In the genomic region with DNA sequence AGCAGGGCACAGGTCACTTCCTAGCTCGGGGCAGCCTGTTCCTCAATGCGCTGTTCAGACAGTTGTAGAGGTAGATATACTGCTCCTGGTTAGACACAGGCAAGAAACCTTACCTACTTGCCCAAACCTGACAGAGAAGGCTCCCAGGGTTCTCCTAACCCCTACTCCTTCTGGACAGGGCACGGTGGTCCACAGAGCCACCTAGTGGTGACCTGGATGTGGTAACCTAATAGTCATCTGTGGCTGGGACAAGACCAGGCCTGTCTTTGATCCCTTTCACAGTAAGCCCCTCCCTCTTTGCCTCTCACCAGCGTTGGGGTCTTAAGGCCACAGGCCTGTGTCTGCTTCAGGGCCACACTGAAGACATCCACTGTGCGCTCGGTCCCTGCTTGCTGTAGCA, we compare ENCODE assay signal across 8 mouse cellular contexts. TPM values are rescaled to one million over a fixed set of nuclear protein-coding genes. Genes with fewer than 3 reads are reported as not detected.
DNase-seq lines count a peak whose midpoint lies in the region; ATAC-seq and TF ChIP-seq lines count a peak whose summit lies in the region.

No protein-coding gene starts in this region.

- H3K9me3 ChIP-seq in midbrain, postnatal 0 days (ENCODE audit: low read length), result no peaks in the 10 kb centered on the region

- peak; percentile 55 for DNase-seq in gastrocnemius, adult 18-20 months (ENCODE audit: low spot score)
- DNase-seq in gastrocnemius, postnatal 36 days, result no peak
- DNase-seq in spleen, adult 2 months (ENCODE audit: low read depth in 1 of 2, low spot score in 2 of 2), result peak in 1 of 2 experiments; percentile 49
- no peak for DNase-seq in spleen, postnatal 4 days (ENCODE audit: low spot score in 2 of 2)
- peak; percentile 75 for DNase-seq in embryo, embryonic 10.5 days (ENCODE audit: low spot score)
- peak; percentile 35 for DNase-seq in midbrain, postnatal 0 days (ENCODE audit: low spot score)
- no peak for DNase-seq in urinary bladder, postnatal 4 days (ENCODE audit: low spot score in 2 of 2)

- peak; percentile 44; the same call in 1 of the 2 replicates for TF ChIP-seq CTCF in spleen, adult 2 months (IDR thresholded peaks at IDR 0.05; ENCODE audit: extremely low read depth, insufficient read depth, insufficient read length, insufficient replicate concordance)
- peak; percentile 69 for TF ChIP-seq CTCF in midbrain, postnatal 0 days (IDR thresholded peaks at IDR 0.05)

- no peak overlapping the region for H3K9ac ChIP-seq in midbrain, postnatal 0 days (replicated peaks; ENCODE audit: low read length, poor library complexity, severe bottlenecking)

- no peak for ATAC-seq in midbrain, postnatal 0 days (ENCODE audit: low FRiP score)
- no peak for ATAC-seq in activated CD4-positive, CD25-positive, alpha-beta regulatory T cell, adult 4 months

- H3K27me3 ChIP-seq in spleen, adult 2 months (ENCODE audit: control insufficient read depth, insufficient read depth, low read length), result peaks cover 7% of the 10 kb centered on the region
- H3K27me3 ChIP-seq in midbrain, postnatal 0 days (ENCODE audit: insufficient read depth, low read length), result peaks cover 27% of the 10 kb centered on the region

- no peaks in the 10 kb centered on the region for H3K36me3 ChIP-seq in spleen, adult 2 months (ENCODE audit: control insufficient read depth, insufficient read depth, low read length)
- no peaks in the 10 kb centered on the region for H3K36me3 ChIP-seq in midbrain, postnatal 0 days (ENCODE audit: insufficient read depth, low read length)

- no peak overlapping the region for H3K4me2 ChIP-seq in midbrain, postnatal 0 days (ENCODE audit: low read depth, low read length, poor library complexity, severe bottlenecking)

- no peaks in the 10 kb centered on the region; the same call in 1 of the 2 replicates for H3K4me1 ChIP-seq in spleen, adult 2 months (ENCODE audit: control insufficient read depth, insufficient read depth, insufficient read length)
- H3K4me1 ChIP-seq in midbrain, postnatal 0 days (ENCODE audit: insufficient read depth, low read length), result no peaks in the 10 kb centered on the region

- 56% methylated on average over 6 of the region's 6 CpGs for WGBS in spleen, adult 2 months
- WGBS in midbrain, postnatal 0 days, result 47% methylated on average over 6 of the region's 6 CpGs

- H3K4me3 ChIP-seq in spleen, adult 2 months (ENCODE audit: extremely low read depth, insufficient read depth, insufficient read length), result no peak overlapping the region
- no peak overlapping the region for H3K4me3 ChIP-seq in midbrain, postnatal 0 days (ENCODE audit: low read depth, low read length)

- intact Hi-C loops in gastrocnemius, postnatal 36 days (cut with DNase I), result loop anchor here (10.0 kb wide), 1 partner anchor 384 kb away; no protein-coding TSS in a partner anchor

- no peak overlapping the region for H3K27ac ChIP-seq in spleen, adult 2 months (ENCODE audit: insufficient read depth, low read length)
- no peak overlapping the region for H3K27ac ChIP-seq in midbrain, postnatal 0 days (ENCODE audit: low read depth, low read length)

- no peak for TF ChIP-seq POLR2A in spleen, adult 2 months (IDR thresholded peaks at IDR 0.05; ENCODE audit: low read depth, low read length)

RNA-seq across cellular contexts. Expression of a gene that starts 3.5 kb away (rescaled TPM):
- under 1 TPM; 0.11 to 0.57 TPM for total RNA-seq in gastrocnemius, adult 18-20 months (2021)
- under 1 TPM; 0.39 to 0.51 TPM for total RNA-seq in gastrocnemius, postnatal 36 days (2021)
- 0.21 and 0.47 TPM in 2 replicates for polyA plus RNA-seq in spleen, adult 2 months (2012; rRNA removed)
- 2.5 and 3.8 TPM in 2 replicates for total RNA-seq in midbrain, postnatal 0 days (2014; rRNA removed)
- 1.9 and 2.1 TPM in 2 replicates for polyA plus RNA-seq in midbrain, postnatal 0 days (2015; fragmentation: Nextera tagmentation; extraction: Ambion mirVana)
- polyA plus RNA-seq in activated CD4-positive, CD25-positive, alpha-beta regulatory T cell, adult 4 months (2017; shearing (Covaris generic)), result not detected

RNA-seq across cellular contexts. Expression of a gene that starts 23.9 kb away (rescaled TPM):
- total RNA-seq in gastrocnemius, adult 18-20 months (2021), result under 1 TPM; 0.07 to 0.14 TPM
- under 1 TPM; 0.27 to 0.56 TPM for total RNA-seq in gastrocnemius, postnatal 36 days (2021)
- 33.4 and 39.4 TPM in 2 replicates for polyA plus RNA-seq in spleen, adult 2 months (2012; rRNA removed)
- total RNA-seq in midbrain, postnatal 0 days (2014; rRNA removed), result 0.05 and 0.24 TPM in 2 replicates
- 0.05 and 0.15 TPM in 2 replicates for polyA plus RNA-seq in midbrain, postnatal 0 days (2015; fragmentation: Nextera tagmentation; extraction: Ambion mirVana)
- 100 to 1,000 TPM; 155 to 193 TPM for polyA plus RNA-seq in activated CD4-positive, CD25-positive, alpha-beta regulatory T cell, adult 4 months (2017; shearing (Covaris generic))

RNA-seq across cellular contexts. Expression of a gene that starts 38.0 kb away (rescaled TPM):
- total RNA-seq in gastrocnemius, adult 18-20 months (2021), result 10 to 100 TPM; 17.4 to 22.5 TPM
- 10 to 100 TPM; 15.6 to 16.9 TPM for total RNA-seq in gastrocnemius, postnatal 36 days (2021)
- 39.9 and 50.9 TPM in 2 replicates for polyA plus RNA-seq in spleen, adult 2 months (2012; rRNA removed)
- total RNA-seq in midbrain, postnatal 0 days (2014; rRNA removed), result 317 and 384 TPM in 2 replicates
- polyA plus RNA-seq in midbrain, postnatal 0 days (2015; fragmentation: Nextera tagmentation; extraction: Ambion mirVana), result 399 and 418 TPM in 2 replicates
- polyA plus RNA-seq in activated CD4-positive, CD25-positive, alpha-beta regulatory T cell, adult 4 months (2017; shearing (Covaris generic)), result 10 to 100 TPM; 10.3 to 10.6 TPM

RNA-seq across cellular contexts. Expression of a gene that starts 58.9 kb away (rescaled TPM):
- under 1 TPM; 0.46 to 0.55 TPM for total RNA-seq in gastrocnemius, adult 18-20 months (2021)
- under 1 TPM; 0.26 to 0.42 TPM for total RNA-seq in gastrocnemius, postnatal 36 days (2021)
- 0.16 and 0.20 TPM in 2 replicates for polyA plus RNA-seq in spleen, adult 2 months (2012; rRNA removed)
- 14.1 and 25.7 TPM in 2 replicates for total RNA-seq in midbrain, postnatal 0 days (2014; rRNA removed)
- polyA plus RNA-seq in midbrain, postnatal 0 days (2015; fragmentation: Nextera tagmentation; extraction: Ambion mirVana), result 8.8 and 12.8 TPM in 2 replicates
- polyA plus RNA-seq in activated CD4-positive, CD25-positive, alpha-beta regulatory T cell, adult 4 months (2017; shearing (Covaris generic)), result not detected

Comparison
In these comparisons a context has a peak if more than half of its experiments do, and no peak if none do; other contexts are left out.
1. DNase-seq: peak in gastrocnemius, adult 18-20 months (single experiment), embryo, embryonic 10.5 days (single experiment) and midbrain, postnatal 0 days (single experiment); none in gastrocnemius, postnatal 36 days (0 of 2), spleen, postnatal 4 days (0 of 2) and urinary bladder, postnatal 4 days (0 of 2).
2. RNA of a gene that starts 38.0 kb away (total RNA-seq): 317 to 384 TPM in midbrain, postnatal 0 days; 17.4 to 22.5 TPM in gastrocnemius, adult 18-20 months and 15.6 to 16.9 TPM in gastrocnemius, postnatal 36 days; every median in the first group is over 10 times any median in the second.